Mouse (Mus musculus): ENCODE data around the gene Adgrb2. TPM values are rescaled to one million over a fixed set of nuclear protein-coding genes. Genes with fewer than 3 reads are reported as not detected.
A peak's percentile ranks its signal among the peaks of the same experiment; 100 is the strongest.

The Adgrb2 gene
- total RNA-seq, 2 experiments from 2014 or later, result 390 to 419 TPM

DNA sequence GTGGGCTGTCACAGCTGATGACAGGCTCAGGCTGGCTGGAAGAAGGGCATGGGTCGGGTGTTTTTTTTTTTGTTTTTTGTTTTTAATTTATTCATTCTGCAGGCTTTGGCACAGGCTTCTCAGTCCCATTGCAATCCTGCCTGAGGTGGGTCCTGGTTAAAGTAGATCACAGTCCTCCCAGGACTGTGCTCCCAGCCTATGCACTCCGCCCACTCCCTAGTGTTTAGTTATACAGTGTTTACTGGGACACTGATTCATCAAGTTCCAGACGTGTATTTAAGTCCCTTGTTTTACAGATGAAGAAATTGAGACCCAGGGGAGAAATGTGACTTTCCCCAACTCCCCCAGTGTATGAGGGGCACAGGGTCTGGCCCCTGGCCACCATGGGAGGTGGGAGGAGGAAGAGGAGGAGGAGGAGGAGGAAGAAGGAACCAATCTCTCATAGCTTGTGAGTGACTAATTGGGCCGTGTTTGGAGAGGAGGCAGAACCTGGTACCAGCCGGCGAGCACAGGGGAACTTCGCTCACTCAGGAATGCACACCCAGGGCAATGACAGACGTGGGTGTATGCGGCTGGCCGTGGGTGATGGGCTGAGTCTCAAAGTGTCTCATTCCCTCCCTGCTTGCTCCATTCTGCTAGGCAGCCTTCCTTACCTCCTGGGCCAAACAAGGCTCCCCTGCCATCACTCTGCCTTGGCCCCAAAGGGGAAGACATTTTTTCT, 39.0 kb downstream of the Adgrb2 start:
- no peak for DNase-seq (ENCODE audit: low spot score in 2 of 2)

DNA sequence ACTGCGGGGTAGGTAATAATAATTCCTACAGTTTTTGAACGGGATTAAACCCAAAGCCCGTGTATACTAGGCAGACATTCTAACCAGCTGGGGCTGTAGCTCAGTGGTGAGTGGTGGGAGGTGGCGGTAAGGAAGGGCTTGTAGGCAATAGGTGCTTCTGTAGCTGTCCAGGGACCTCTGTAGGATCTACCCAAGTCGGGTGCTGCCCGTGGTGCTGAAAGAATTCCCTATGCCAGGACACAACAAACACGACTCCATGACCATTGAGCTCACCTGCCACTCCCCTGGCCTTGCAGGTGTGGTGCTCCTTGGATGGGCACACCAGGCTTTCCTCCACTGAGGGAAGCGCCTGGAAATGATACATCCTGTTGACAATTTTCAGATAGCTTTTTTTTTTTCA, 40.9 kb downstream of the Adgrb2 start:
- DNase-seq (ENCODE audit: low spot score in 2 of 2), result no peak

GRCm38 (mm10) chr4:130031146-130031545, 46.5 kb downstream of the Adgrb2 start:
- no peak for DNase-seq (ENCODE audit: low spot score in 2 of 2)

DNA sequence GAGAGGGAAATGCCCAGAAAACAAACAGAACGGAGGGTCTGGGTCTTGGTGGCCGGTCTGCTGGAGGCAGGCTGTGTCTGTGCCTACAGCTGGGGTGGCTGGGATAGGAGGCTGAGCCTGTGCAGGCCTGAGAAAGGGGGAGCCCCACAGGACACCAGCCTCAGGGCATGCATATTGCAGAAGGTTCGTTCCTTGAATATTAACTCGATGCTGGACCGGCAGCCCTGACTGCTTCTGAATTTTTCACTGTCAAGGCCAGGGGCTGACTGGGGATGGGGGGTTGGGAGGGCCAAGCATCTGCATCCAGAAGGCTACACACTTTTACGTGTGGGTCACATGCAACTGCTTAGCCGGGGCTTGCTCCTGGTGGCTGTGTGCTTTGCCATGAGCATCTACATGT, 48.8 kb downstream of the Adgrb2 start:
- peak in 1 of 2 experiments; percentile 12 for DNase-seq (ENCODE audit: low spot score in 2 of 2)

GRCm38 (mm10) chr4:130036112-130036511, 51.4 kb downstream of the Adgrb2 start:
- peak; percentile 65 to 70 for DNase-seq (ENCODE audit: low spot score in 2 of 2)

- peak; percentile 47 to 51 for DNase-seq (ENCODE audit: low spot score in 2 of 2)
Measured at GRCm38 (mm10) chr4:130036573-130037401, 52.1 kb downstream of the Adgrb2 start.

DNA sequence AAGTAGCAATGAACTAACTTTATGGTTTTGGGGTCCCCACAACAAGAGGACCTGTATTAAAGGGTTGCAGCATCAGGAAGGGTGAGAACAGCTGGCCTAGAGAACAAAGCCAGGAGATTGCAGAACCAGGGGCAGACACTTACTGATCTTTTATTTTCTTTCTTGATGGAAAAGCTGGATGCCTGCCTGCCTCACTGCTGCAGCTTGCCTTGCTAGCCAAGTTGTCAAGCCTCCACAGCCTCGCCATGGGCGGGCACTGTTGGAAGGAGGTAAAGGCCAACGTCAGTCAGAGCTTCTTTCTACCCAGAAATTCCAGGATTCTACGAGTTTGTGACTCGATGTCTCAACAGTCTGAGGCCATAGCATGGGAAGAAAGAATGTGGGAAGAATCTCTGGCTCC, 54.7 kb downstream of the Adgrb2 start:
- DNase-seq (ENCODE audit: low spot score in 2 of 2), result no peak

DNA sequence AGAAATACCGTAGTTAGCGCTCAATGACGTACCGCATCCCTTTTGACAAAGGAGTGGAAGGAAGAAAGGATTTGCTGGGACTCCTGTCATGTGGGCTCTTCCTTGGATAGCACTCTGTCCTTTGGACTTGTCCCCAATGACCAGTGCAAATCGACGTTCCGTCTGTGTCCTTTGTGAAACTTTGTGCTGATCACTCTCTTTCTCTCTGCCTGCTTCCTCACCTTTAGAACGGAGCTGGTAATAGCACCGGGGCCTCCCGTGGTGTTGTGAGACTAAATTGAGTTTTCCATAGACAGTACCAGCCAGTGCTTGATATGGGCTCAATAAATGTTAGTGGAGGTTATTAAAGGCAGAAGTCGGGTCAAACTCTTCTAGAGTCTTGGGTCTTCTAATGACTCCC, 56.4 kb downstream of the Adgrb2 start:
- no peak for DNase-seq (ENCODE audit: low spot score in 2 of 2)

GRCm38 (mm10) chr4:130044211-130044610, 59.5 kb downstream of the Adgrb2 start:
- no peak for DNase-seq (ENCODE audit: low spot score in 2 of 2)

DNA sequence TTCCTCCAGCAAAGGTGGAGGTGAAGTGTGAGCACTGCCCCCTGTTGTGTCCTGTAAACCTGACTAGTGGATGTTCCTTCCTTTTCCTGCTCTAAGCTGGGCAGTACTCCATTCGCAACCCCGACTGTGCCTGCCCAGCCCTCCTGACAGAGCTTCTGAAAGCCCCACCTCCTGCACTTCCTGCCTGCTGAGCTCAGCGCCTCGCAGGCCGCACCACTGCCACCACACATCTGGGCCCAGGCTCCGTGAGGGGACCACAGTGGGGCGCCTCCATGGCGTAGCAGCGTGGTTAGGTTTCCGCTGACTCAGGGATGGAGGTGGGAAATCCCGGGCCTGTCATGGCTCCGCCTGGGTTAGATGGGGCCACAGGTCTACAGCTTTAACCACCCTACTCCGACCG, 60.9 kb downstream of the Adgrb2 start:
- DNase-seq (ENCODE audit: low spot score in 2 of 2), result no peak

- DNase-seq (ENCODE audit: low spot score in 2 of 2), result peak; percentile 82 to 87
Measured at GRCm38 (mm10) chr4:130047331-130048202, 62.9 kb downstream of the Adgrb2 start, which contains the start of gene Col16a1. Col16a1 (plus strand) TSS chr4:130047840.

DNA sequence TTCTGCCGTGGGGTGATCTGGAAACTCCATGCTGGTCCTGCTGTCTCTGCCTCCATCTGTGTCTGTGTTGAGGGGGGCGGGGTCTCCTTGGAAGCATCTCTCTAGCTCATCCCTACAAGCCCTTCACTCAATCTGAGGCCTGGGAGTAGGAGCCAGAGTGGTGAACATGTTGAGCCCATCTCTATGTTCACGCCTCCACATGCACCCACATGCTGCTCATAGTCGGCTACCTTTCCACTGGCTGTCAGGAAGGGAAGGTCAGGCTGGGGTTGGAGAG, 63.5 kb downstream of the Adgrb2 start:
- DNase-seq (ENCODE audit: low spot score in 2 of 2), result no peak

GRCm38 (mm10) chr4:130050056-130050824, 65.6 kb downstream of the Adgrb2 start:
- no peak for DNase-seq (ENCODE audit: low spot score in 2 of 2)

DNA sequence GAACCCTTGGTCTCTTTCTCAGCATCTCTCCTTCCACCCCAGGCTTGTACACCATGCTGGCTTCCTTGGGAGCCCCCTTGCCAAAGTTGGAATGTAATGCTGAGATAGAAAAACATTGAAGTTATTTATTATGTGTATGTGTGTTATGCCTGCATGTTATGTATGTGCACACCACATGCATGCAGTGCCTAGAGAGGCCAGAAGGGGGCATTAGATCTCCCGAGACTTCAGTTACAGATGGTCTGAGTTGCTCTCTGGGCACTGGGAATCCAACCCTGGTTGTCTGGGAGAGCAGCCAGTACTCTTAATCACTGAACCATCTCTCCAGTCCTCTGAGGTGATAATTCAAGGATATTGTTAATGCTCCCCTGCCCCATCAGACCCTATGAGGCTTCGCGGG, 67.6 kb downstream of the Adgrb2 start:
- DNase-seq (ENCODE audit: low spot score in 2 of 2), result no peak

DNA sequence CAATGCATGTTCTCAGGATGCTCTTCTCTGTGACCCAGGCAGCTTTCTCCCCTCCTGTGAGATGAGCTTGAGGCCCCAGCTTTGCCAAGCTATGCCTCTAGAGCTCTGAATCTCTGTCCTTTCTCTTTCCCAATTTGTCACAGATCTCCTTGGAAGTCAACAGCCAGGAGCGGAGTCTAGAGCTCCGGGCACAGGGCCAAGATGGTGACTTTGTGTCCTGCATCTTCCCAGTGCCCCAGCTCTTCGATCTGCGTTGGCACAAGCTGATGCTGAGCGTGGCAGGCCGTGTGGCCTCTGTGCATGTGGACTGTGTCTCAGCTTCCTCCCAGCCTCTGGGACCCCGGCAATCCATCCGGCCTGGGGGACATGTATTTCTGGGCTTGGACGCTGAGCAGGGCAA, 68.4 kb downstream of the Adgrb2 start:
- no peak for DNase-seq (ENCODE audit: low spot score in 2 of 2)

- peak; percentile 40 to 55 for DNase-seq (ENCODE audit: low spot score in 2 of 2)
Measured at GRCm38 (mm10) chr4:130054727-130055126, 70.1 kb downstream of the Adgrb2 start.

DNA sequence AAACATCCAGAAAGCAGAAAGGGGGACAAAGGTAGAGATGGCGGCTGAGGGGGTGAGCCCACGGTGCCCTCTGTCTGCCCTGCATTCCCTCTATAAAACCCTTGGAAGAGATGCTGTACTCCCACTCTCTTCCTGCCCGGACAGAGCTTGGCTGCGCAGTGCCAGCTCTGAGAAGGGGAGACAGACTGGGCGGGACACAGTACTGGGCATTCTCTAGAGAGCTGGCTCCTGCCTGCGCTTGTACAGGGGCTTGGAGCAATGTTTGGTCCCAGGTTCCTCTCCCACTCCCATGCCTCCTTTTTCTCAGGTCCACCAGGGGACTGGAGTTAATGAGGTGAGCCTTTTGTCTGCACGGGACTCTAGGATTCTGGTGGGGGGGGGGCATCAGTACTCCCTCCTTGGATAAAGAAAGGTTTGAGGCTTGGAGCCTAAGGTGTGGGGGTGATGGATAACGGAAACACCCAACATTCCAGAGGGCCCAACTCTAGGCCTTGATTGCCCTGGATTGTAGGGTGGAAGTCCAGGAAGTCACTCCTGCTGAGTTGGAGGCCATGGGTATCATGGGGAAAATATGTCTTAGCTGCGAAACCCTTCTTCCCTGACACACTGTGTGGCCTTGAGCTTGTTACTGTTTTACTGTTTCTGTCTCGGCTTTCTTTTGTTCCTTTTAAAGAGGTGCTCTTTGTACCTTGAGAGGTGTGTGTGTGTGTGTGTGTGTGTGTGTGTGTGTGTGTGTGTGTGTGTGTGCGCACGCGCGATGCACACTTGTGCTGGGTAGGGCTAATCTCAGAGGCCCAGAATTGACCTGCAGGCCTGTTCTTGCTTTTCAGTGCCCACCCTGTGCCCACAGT, 70.7 kb downstream of the Adgrb2 start:
- no peak for DNase-seq (ENCODE audit: low spot score in 2 of 2)

- DNase-seq (ENCODE audit: low spot score in 2 of 2), result no peak
Measured at GRCm38 (mm10) chr4:130056011-130056322, 71.3 kb downstream of the Adgrb2 start.

GRCm38 (mm10) chr4:130056471-130056870, 71.8 kb downstream of the Adgrb2 start:
- DNase-seq (ENCODE audit: low spot score in 2 of 2), result no peak

GRCm38 (mm10) chr4:130060937-130061336, 76.3 kb downstream of the Adgrb2 start:
- no peak for DNase-seq (ENCODE audit: low spot score in 2 of 2)

All from layer of hippocampus, postnatal 10 days (tissue).